Mouse (Mus musculus): ENCODE measurements around the gene Btbd3. TPM values are rescaled to one million over a fixed set of nuclear protein-coding genes. Genes with fewer than 3 reads are reported as not detected.

Gene Btbd3
- total and polyA plus RNA-seq, 3 experiments, result 0.11 TPM; not detected in 2

DNA sequence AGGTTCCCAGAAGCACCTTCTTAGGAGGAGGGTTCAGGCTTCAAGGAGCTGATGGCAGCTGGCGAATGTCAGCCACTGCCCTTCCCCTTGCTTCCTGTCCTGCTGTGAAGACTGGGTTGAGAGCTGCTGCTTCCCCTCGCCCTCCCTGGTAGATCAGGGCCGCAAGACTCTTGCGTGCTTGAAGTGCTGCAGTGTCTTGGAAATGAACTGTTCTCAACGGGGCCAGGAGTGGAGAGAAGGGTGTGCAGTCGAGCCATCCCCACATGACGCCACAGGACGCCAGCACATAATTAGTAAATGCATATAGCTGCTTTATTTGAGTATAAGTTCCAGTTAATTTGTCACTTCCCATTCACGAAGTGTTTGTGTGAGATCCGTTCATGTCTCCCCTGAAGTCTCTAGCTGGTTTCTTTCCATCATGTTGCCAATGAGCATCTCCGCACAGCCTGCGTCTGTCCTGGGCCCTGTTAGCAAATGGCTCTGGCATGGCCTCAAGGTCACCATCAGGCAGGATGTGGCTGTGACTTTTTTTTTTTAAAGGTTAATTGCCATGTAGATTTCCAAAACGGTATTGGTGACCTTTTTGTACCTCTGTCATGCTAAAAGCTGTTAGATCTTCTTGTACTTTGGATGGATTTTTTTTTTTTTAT lies 9.1 kb downstream of the Btbd3 start:
- Histone ChIP-seq H3K36me3 (replicated peaks) (no peaks in the 10 kb centered on the region), H3K27me3 (ENCODE audit: insufficient read depth, low read length) (no peaks in the 10 kb centered on the region), H3K4me1 (ENCODE audit: insufficient read depth, low read depth, low read length) (no peaks in the 10 kb centered on the region), H3K9me3 (replicated peaks) (peaks cover 35% of the 10 kb centered on the region), H3K4me3 (ENCODE audit: low read depth, low read length) (no peak overlapping the region)
- TF ChIP-seq GATA1 (IDR thresholded peaks at IDR 0.05; ENCODE audit: borderline replicate concordance, low read length) (no peak), GATA2 (IDR thresholded peaks at IDR 0.05; ENCODE audit: borderline replicate concordance, low read depth, low read length) (no peak), CTCF (IDR thresholded peaks at IDR 0.05; ENCODE audit: low read depth, low read length) (no peak), TAL1 (conservative IDR thresholded peaks at IDR 0.05; ENCODE audit: low read depth, low read length) (no peak), POLR2AphosphoS5 (IDR thresholded peaks at IDR 0.05; ENCODE audit: insufficient replicate concordance, low read depth, low read length) (no peak)
- no peak for ATAC-seq (ENCODE audit: extremely low read depth, insufficient number of reproducible peaks, low FRiP score, poor library complexity, severe bottlenecking)
- no peak for DNase-seq (ENCODE audit: low spot score)

GRCm38 (mm10) chr2:138266679-138267078 lies 10.3 kb downstream of the Btbd3 start:
- H3K36me3 ChIP-seq (replicated peaks), result no peaks in the 10 kb centered on the region
- no peak for DNase-seq (ENCODE audit: low spot score)
- H3K4me3 ChIP-seq (ENCODE audit: low read depth, low read length), result no peak overlapping the region
- H3K9me3 ChIP-seq (replicated peaks), result peaks cover 26% of the 10 kb centered on the region
- H3K27me3 ChIP-seq (ENCODE audit: insufficient read depth, low read length), result no peaks in the 10 kb centered on the region
- TF ChIP-seq TAL1 (conservative IDR thresholded peaks at IDR 0.05; ENCODE audit: low read depth, low read length) (no peak), GATA1 (IDR thresholded peaks at IDR 0.05; ENCODE audit: borderline replicate concordance, low read length) (no peak), CTCF (IDR thresholded peaks at IDR 0.05; ENCODE audit: low read depth, low read length) (no peak), GATA2 (IDR thresholded peaks at IDR 0.05; ENCODE audit: borderline replicate concordance, low read depth, low read length) (no peak), POLR2AphosphoS5 (IDR thresholded peaks at IDR 0.05; ENCODE audit: insufficient replicate concordance, low read depth, low read length) (no peak)
- ATAC-seq (ENCODE audit: extremely low read depth, insufficient number of reproducible peaks, low FRiP score, poor library complexity, severe bottlenecking), result no peak
- no peaks in the 10 kb centered on the region for H3K4me1 ChIP-seq (ENCODE audit: insufficient read depth, low read depth, low read length)

DNA sequence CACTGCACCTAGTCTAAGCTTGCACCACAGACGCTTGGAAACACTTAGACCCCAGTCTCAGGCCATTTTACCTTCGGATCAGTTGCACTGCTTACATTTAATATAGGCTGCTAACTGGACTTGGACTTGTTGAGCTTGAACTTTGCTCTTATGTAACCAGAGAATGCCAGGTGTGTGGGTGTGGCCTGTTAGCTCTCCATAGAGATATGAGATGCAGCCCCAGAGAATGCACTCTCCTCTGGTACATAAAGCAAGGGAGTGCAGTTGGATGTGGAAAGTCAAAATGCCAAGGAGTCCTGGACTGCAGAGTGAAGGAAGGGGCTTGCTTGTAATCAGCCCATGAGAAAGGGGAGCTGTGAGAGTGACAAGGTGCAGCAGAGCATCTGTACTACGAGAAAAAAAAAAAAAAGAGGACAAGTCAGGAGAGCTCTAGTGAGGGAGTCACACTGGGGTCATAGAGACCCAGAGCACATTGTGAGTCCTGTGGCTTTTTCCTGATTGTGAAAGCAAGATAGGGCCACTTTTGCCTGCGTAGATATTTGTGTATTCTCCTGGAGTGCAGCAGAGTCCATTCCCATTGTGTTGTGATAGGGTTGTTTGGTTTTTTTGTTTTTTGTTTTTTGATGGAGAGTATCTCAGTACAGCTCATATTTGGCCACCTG lies 11.6 kb downstream of the Btbd3 start:
- TF ChIP-seq GATA2 (IDR thresholded peaks at IDR 0.05; ENCODE audit: borderline replicate concordance, low read depth, low read length) (no peak), POLR2AphosphoS5 (IDR thresholded peaks at IDR 0.05; ENCODE audit: insufficient replicate concordance, low read depth, low read length) (no peak), TAL1 (conservative IDR thresholded peaks at IDR 0.05; ENCODE audit: low read depth, low read length) (no peak), CTCF (IDR thresholded peaks at IDR 0.05; ENCODE audit: low read depth, low read length) (no peak), GATA1 (IDR thresholded peaks at IDR 0.05; ENCODE audit: borderline replicate concordance, low read length) (no peak)
- ATAC-seq (ENCODE audit: extremely low read depth, insufficient number of reproducible peaks, low FRiP score, poor library complexity, severe bottlenecking) (no peak), DNase-seq (ENCODE audit: low spot score) (no peak)
- no peaks in the 10 kb centered on the region for H3K36me3 ChIP-seq (replicated peaks)
- H3K4me1 ChIP-seq (ENCODE audit: insufficient read depth, low read depth, low read length), result no peaks in the 10 kb centered on the region
- H3K9me3 ChIP-seq (replicated peaks), result peaks cover 27% of the 10 kb centered on the region
- no peaks in the 10 kb centered on the region for H3K27me3 ChIP-seq (ENCODE audit: insufficient read depth, low read length)
- no peak overlapping the region for H3K4me3 ChIP-seq (ENCODE audit: low read depth, low read length)

- no peak for ATAC-seq (ENCODE audit: extremely low read depth, insufficient number of reproducible peaks, low FRiP score, poor library complexity, severe bottlenecking)
- DNase-seq (ENCODE audit: low spot score), result no peak
- TF ChIP-seq GATA1 (IDR thresholded peaks at IDR 0.05; ENCODE audit: borderline replicate concordance, low read length) (no peak), TAL1 (conservative IDR thresholded peaks at IDR 0.05; ENCODE audit: low read depth, low read length) (no peak), GATA2 (IDR thresholded peaks at IDR 0.05; ENCODE audit: borderline replicate concordance, low read depth, low read length) (no peak), POLR2AphosphoS5 (IDR thresholded peaks at IDR 0.05; ENCODE audit: insufficient replicate concordance, low read depth, low read length) (no peak), CTCF (IDR thresholded peaks at IDR 0.05; ENCODE audit: low read depth, low read length) (no peak)
- no peaks in the 10 kb centered on the region for H3K27me3 ChIP-seq (ENCODE audit: insufficient read depth, low read length)
- H3K4me1 ChIP-seq (ENCODE audit: insufficient read depth, low read depth, low read length), result no peaks in the 10 kb centered on the region
- H3K4me3 ChIP-seq (ENCODE audit: low read depth, low read length), result no peak overlapping the region
- peaks cover 32% of the 10 kb centered on the region for H3K9me3 ChIP-seq (replicated peaks)
- H3K36me3 ChIP-seq (replicated peaks), result no peaks in the 10 kb centered on the region
Measured at GRCm38 (mm10) chr2:138269330-138269729, 13.0 kb downstream of the Btbd3 start.

DNA sequence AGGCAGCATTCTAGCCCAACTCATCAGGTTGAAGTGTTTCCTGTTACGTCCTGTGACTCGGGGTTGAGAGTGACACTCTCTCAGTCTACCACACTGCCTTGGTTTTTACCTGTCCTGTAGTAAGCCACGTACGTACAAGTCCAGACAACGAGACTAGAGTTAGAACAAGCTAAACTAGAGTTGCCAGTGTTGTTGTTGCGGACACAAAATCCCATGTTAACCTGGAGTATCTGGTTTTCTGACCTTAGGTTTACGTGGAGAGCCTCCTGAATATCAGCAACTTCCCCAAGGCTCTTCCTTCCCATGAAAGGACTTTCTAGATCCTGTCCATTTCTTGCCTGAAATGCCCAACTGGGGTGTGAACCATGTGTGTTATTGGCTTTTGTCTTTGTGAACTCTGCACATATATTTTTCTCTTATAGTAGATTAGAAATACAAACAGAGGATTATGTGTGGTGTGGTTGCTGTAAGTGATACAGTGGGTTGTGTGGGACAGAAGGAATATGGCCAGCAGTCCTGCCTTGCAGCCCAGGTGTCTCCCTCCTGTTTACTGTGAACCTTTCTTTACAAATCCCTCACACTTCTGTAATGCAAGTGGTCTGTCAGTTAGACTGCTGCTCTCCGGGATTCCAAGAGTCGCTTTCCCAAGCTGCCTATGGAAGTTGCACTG lies 17.2 kb downstream of the Btbd3 start:
- Histone ChIP-seq H3K27me3 (ENCODE audit: insufficient read depth, low read length) (no peaks in the 10 kb centered on the region), H3K4me3 (ENCODE audit: low read depth, low read length) (no peak overlapping the region), H3K36me3 (replicated peaks) (no peaks in the 10 kb centered on the region), H3K4me1 (ENCODE audit: insufficient read depth, low read depth, low read length) (no peaks in the 10 kb centered on the region), H3K9me3 (replicated peaks) (peaks cover 26% of the 10 kb centered on the region)
- ATAC-seq (ENCODE audit: extremely low read depth, insufficient number of reproducible peaks, low FRiP score, poor library complexity, severe bottlenecking), result no peak
- DNase-seq (ENCODE audit: low spot score), result no peak
- no peak for TF ChIP-seq GATA1 (IDR thresholded peaks at IDR 0.05; ENCODE audit: borderline replicate concordance, low read length)
- TF ChIP-seq TAL1 (conservative IDR thresholded peaks at IDR 0.05; ENCODE audit: low read depth, low read length), result no peak
- no peak for TF ChIP-seq CTCF (IDR thresholded peaks at IDR 0.05; ENCODE audit: low read depth, low read length)
- no peak for TF ChIP-seq GATA2 (IDR thresholded peaks at IDR 0.05; ENCODE audit: borderline replicate concordance, low read depth, low read length)
- TF ChIP-seq POLR2AphosphoS5 (IDR thresholded peaks at IDR 0.05; ENCODE audit: insufficient replicate concordance, low read depth, low read length), result no peak

DNA sequence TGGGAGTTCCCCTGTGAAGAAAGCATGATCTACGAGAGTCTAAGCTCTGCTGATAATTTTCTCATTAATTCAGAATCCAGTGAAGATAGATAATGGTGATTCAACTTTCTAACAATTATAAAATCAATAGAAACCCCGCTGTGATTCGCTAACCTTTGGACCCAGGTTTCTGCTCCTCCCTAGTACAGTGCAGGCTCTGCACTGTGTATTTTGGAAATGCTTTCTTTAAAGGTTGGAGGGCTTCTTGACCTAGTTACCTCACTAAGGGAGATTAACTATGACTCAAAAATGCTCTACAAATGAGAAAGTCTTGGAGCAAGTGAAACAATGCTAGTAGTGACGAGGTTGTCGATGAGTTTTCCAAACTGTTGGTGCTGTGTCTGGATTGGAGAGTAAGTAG lies 17.7 kb downstream of the Btbd3 start:
- DNase-seq (ENCODE audit: low spot score) (no peak), ATAC-seq (ENCODE audit: extremely low read depth, insufficient number of reproducible peaks, low FRiP score, poor library complexity, severe bottlenecking) (no peak)
- Histone ChIP-seq H3K4me1 (ENCODE audit: insufficient read depth, low read depth, low read length) (no peaks in the 10 kb centered on the region), H3K36me3 (replicated peaks) (no peaks in the 10 kb centered on the region), H3K4me3 (ENCODE audit: low read depth, low read length) (no peak overlapping the region), H3K9me3 (replicated peaks) (peaks cover 30% of the 10 kb centered on the region), H3K27me3 (ENCODE audit: insufficient read depth, low read length) (no peaks in the 10 kb centered on the region)
- no peak for TF ChIP-seq POLR2AphosphoS5 (IDR thresholded peaks at IDR 0.05; ENCODE audit: insufficient replicate concordance, low read depth, low read length)
- TF ChIP-seq GATA2 (IDR thresholded peaks at IDR 0.05; ENCODE audit: borderline replicate concordance, low read depth, low read length), result no peak
- TF ChIP-seq GATA1 (IDR thresholded peaks at IDR 0.05; ENCODE audit: borderline replicate concordance, low read length), result no peak
- TF ChIP-seq CTCF (IDR thresholded peaks at IDR 0.05; ENCODE audit: low read depth, low read length), result no peak

All from G1E (cell line).